Mouse (Mus musculus): ENCODE data around the gene Rnf13.

Gene Rnf13

GRCm38 (mm10) chr3:57845786-57846661, 110.2 kb downstream of the Rnf13 start:
- DNase-seq (ENCODE audit: low spot score) = no peak

GRCm38 (mm10) chr3:57846662-57846911, 110.7 kb downstream of the Rnf13 start:
- DNase-seq (ENCODE audit: low spot score) = no peak

GRCm38 (mm10) chr3:57846912-57847759, 111.3 kb downstream of the Rnf13 start:
- DNase-seq (ENCODE audit: low spot score) = peak; percentile 49

- peak; percentile 58 for DNase-seq (ENCODE audit: low spot score)
Measured at GRCm38 (mm10) chr3:57847760-57848185, 111.9 kb downstream of the Rnf13 start, which contains the start of gene Pfn2. Gene Pfn2, minus strand, starts transcription at chr3:57848079.

- DNase-seq (ENCODE audit: low spot score) = no peak
Measured at GRCm38 (mm10) chr3:57882945-57883344, 147.1 kb downstream of the Rnf13 start.
